Mouse (Mus musculus) embryonic facial prominence, embryonic 10.5 days (tissue): ENCODE data around the gene Rcn1. TPM values are rescaled to one million over a fixed set of nuclear protein-coding genes. Genes with fewer than 3 reads are reported as not detected.

Source experiments
- DNase-seq: peaks from one replicate; pipeline ENCODE4 v3.0.0-alpha.2; 2017; ENCODE audit warnings: low spot score
- H3K27ac ChIP-seq: fragments of 300-500 bp; sonication (generic); replicated peaks from 2 replicates; pipeline ENCODE4 v1.5.1; 2016; ENCODE audit warnings: mild to moderate bottlenecking
- H3K27me3 ChIP-seq: fragments of 300-500 bp; sonication (generic); replicated peaks from 2 replicates; pipeline ENCODE4 v1.6.1; 2016; ENCODE audit warnings: low read depth, mild to moderate bottlenecking; ENCODE audit not compliant: poor library complexity, severe bottlenecking
- H3K36me3 ChIP-seq: fragments of 300-500 bp; sonication (generic); replicated peaks from 2 replicates; pipeline ENCODE4 v1.6.1; 2016; ENCODE audit warnings: mild to moderate bottlenecking, moderate library complexity
- H3K4me1 ChIP-seq: fragments of 300-500 bp; sonication (generic); 2 replicates; pipeline ENCODE4 v1.6.1; 2016
- H3K4me3 ChIP-seq: fragments of 300-500 bp; sonication (generic); 2 replicates; pipeline ENCODE4 v1.5.1; 2016; ENCODE audit warnings: mild to moderate bottlenecking, moderate library complexity
- H3K9me3 ChIP-seq: fragments of 300-500 bp; sonication (generic); 2 replicates; pipeline ENCODE4 v1.6.1; 2016; ENCODE audit warnings: mild to moderate bottlenecking
- WGBS: fragments of 180-500 bp; shearing (Covaris S2); methylation state at CpG from one replicate; pipeline ENCODE4 v1.1.7; 2016; 5-methylcytosine and 5-hydroxymethylcytosine counted together
- polyA plus RNA-seq: library from polyadenylated mRNA; unstranded; fragments of >200 nt; fragmentation: Nextera tagmentation; extraction: Ambion mirVana; gene quantifications from 2 replicates; pipeline ENCODE4 v1.2.1, GENCODE M21; 2016

Rcn1 gene
- polyA plus RNA-seq, 1 experiment from 2014 or later = 116 TPM

- peaks cover 100% of the 10 kb centered on the region for H3K36me3 ChIP-seq
- H3K4me1 ChIP-seq = peaks cover 12% of the 10 kb centered on the region
- no peaks in the 10 kb centered on the region for H3K9me3 ChIP-seq
- H3K4me3 ChIP-seq = no peak overlapping the region
- H3K27me3 ChIP-seq = no peaks in the 10 kb centered on the region
- no peak for DNase-seq
- no peak overlapping the region for H3K27ac ChIP-seq
- 94% methylated on average over 4 of the region's 4 CpGs for WGBS
Measured at GRCm38 (mm10) chr2:105391414-105391784, 7.7 kb downstream of the Rcn1 start.

- Histone ChIP-seq H3K4me3 (no peak overlapping the region), H3K4me1 (peaks cover 7% of the 10 kb centered on the region; the same call in 1 of the 2 replicates), H3K36me3 (peaks cover 100% of the 10 kb centered on the region), H3K27ac (no peak overlapping the region), H3K9me3 (no peaks in the 10 kb centered on the region), H3K27me3 (no peaks in the 10 kb centered on the region)
- no peak for DNase-seq
- WGBS = 82% methylated on average over 6 of the region's 6 CpGs
Measured at GRCm38 (mm10) chr2:105390653-105391413, 8.3 kb downstream of the Rcn1 start.

DNA sequence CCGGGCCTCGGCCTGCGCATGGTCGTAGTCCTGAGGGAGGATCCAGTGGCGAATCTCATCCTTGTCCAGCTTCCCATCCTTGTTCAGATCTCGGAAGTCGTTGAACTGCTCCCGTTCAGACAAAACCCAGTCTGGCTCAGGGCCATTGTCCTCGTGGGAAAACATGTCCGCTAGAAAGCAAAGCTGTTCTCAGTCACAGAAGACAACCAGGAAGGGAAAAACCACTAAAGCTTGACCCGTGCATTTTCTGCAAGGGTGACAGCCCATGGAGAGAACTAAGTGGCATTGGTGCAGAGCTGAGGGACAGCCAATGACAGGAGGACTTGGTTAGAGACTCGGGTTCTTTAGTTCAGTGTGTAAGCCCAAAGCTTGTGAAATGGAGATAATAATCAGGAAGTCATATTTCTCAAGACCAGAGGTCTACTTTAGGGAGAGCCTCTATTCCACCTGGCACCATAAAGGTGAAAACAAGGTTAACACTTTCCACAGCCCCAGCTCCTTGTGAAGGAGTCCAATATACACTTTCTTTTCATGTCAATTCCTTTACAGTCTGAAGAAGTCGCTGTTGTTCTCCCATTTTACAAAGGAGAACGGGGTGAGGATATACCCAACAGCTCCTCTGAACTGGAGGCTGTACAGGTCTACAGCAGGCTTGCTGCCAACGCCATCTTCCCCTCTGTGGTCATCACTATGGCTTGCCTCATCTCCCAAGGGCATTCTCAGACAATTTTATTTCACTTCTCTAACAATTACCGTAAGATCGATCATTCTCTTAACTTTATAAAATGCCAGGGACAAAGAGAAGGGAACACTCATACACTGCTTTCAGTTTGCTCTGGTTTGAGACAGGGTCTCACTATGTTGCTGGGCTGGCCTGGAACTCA, 9.9 kb downstream of the Rcn1 start:
- 93% methylated on average over 17 of the region's 17 CpGs for WGBS

DNA sequence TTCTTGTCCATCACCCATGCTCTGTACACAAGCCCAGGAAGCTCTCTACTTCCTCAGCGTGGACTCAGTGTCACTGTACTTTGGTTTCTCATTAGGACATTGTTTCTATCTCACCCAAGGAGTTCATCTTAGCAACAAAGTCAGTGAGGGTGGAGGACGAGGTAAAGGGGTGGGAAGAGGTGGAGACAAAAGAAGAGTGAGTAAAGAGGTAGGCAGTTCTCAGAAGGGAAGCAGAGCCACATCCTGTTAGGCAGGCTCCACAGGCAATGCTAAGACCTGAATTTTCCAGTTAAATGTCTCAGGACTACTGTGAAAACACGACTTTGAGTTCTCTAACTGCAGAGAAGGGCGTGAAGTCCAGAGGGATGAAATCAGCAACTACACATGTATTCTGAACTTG, 12.7 kb downstream of the Rcn1 start:
- H3K27ac ChIP-seq = no peak overlapping the region
- peaks cover 70% of the 10 kb centered on the region for H3K36me3 ChIP-seq
- H3K9me3 ChIP-seq = no peaks in the 10 kb centered on the region
- no peak for DNase-seq
- 89% methylated on average over 4 of the region's 4 CpGs for WGBS
- no peak overlapping the region for H3K4me3 ChIP-seq
- H3K4me1 ChIP-seq = no peaks in the 10 kb centered on the region
- no peaks in the 10 kb centered on the region for H3K27me3 ChIP-seq

More for the DNA sequence above, 9.9 kb downstream of the Rcn1 start:
- no peak overlapping the region for H3K4me3 ChIP-seq
- H3K27me3 ChIP-seq = no peaks in the 10 kb centered on the region
- no peaks in the 10 kb centered on the region for H3K9me3 ChIP-seq
- no peak overlapping the region for H3K27ac ChIP-seq
- no peak for DNase-seq
- peaks cover 5% of the 10 kb centered on the region; the same call in 1 of the 2 replicates for H3K4me1 ChIP-seq
- peaks cover 99% of the 10 kb centered on the region for H3K36me3 ChIP-seq

DNA sequence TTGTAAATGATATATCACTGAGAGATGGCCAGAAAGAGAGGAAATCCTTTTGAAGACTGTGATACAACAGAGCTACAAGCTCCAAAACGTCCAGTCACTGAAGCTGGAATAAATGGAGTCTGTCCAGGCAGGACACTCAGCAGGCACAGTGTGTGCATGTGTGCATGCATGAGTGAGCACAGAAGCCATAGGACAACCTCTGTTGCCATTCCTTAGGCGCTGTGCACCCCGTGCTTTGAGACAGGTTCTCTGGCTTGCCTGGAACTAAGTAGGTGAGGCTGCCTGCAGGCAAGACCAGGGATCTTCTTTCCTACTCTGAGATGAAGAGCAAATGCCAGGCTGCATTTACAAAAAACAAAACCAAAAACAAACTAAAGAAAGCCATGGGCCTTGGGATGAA, 14.1 kb downstream of the Rcn1 start:
- no peak overlapping the region for H3K27ac ChIP-seq
- no peaks in the 10 kb centered on the region for H3K27me3 ChIP-seq
- H3K4me1 ChIP-seq = no peaks in the 10 kb centered on the region
- DNase-seq = no peak
- WGBS = 85% methylated on average over 3 of the region's 3 CpGs
- no peak overlapping the region for H3K4me3 ChIP-seq
- H3K9me3 ChIP-seq = no peaks in the 10 kb centered on the region
- H3K36me3 ChIP-seq = peaks cover 56% of the 10 kb centered on the region

- Histone ChIP-seq H3K4me3 (no peak overlapping the region), H3K27me3 (no peaks in the 10 kb centered on the region), H3K27ac (no peak overlapping the region), H3K4me1 (no peaks in the 10 kb centered on the region), H3K36me3 (peaks cover 37% of the 10 kb centered on the region), H3K9me3 (no peaks in the 10 kb centered on the region)
- DNase-seq = no peak
- WGBS = 90% methylated on average over 8 of the region's 8 CpGs
Measured at GRCm38 (mm10) chr2:105383063-105383462, 16.1 kb downstream of the Rcn1 start.

GRCm38 (mm10) chr2:105380757-105381319, 18.3 kb downstream of the Rcn1 start:
- DNase-seq = no peak
- Histone ChIP-seq H3K4me1 (peaks cover 3% of the 10 kb centered on the region; the same call in 1 of the 2 replicates), H3K36me3 (peaks cover 15% of the 10 kb centered on the region), H3K27me3 (no peaks in the 10 kb centered on the region), H3K27ac (no peak overlapping the region), H3K4me3 (no peak overlapping the region), H3K9me3 (no peaks in the 10 kb centered on the region)
- 86% methylated on average over 3 of the region's 3 CpGs for WGBS

DNA sequence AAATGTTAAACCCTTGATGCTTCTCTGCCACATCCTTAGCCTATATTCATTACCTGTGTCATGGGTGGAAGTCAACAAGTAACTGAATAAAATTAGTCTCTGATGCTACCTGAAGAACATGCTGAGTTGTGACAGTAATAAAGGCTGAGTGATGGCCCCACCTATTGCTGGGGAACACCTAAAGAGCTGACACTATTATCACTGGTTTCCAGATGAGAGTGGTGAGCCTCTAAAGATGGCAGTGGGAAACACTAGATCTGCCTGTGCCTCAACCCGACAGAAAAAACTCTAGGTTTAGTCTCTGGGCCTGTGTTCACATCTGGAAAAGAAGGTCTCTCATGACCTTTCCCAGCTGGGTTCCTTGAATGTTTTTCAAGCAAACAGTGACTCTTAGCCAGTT, 19.4 kb downstream of the Rcn1 start:
- peaks cover 3% of the 10 kb centered on the region for H3K36me3 ChIP-seq
- peaks cover 4% of the 10 kb centered on the region; the same call in 1 of the 2 replicates for H3K4me1 ChIP-seq
- WGBS = 85% methylated on average over 1 of the region's 1 CpGs
- no peaks in the 10 kb centered on the region for H3K9me3 ChIP-seq
- H3K27ac ChIP-seq = no peak overlapping the region
- H3K4me3 ChIP-seq = no peak overlapping the region
- no peak for DNase-seq
- H3K27me3 ChIP-seq = no peaks in the 10 kb centered on the region

- no peaks in the 10 kb centered on the region for H3K36me3 ChIP-seq
- no peak for DNase-seq
- H3K27ac ChIP-seq = no peak overlapping the region
- no peaks in the 10 kb centered on the region for H3K9me3 ChIP-seq
- no peak overlapping the region for H3K4me3 ChIP-seq
- H3K27me3 ChIP-seq = peaks cover 13% of the 10 kb centered on the region
- H3K4me1 ChIP-seq = peaks cover 7% of the 10 kb centered on the region
- WGBS = 80% methylated on average over 4 of the region's 4 CpGs
Measured at GRCm38 (mm10) chr2:105375705-105376104, 23.4 kb downstream of the Rcn1 start.

DNA sequence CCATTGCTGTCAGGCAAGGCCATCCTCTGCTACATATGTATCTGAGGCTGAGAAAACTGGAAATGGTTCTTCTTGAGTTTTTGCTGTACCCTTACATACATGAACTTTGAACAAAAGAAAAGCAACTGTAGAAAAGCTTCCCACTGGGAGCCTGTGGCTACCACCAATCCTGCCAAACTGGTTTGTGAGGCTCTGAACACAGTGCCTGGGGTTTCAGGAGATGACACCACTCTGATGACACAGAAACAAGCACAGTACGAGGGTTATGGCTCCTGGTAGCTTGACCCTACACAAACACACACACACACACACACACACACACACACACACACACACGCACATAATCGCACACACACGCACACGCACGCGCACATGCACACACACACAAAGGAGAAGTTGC, 23.9 kb downstream of the Rcn1 start:
- Histone ChIP-seq H3K4me3 (no peak overlapping the region), H3K36me3 (no peaks in the 10 kb centered on the region), H3K27ac (no peak overlapping the region), H3K4me1 (peaks cover 12% of the 10 kb centered on the region), H3K9me3 (no peaks in the 10 kb centered on the region), H3K27me3 (peaks cover 13% of the 10 kb centered on the region)
- DNase-seq = no peak
- WGBS = 89% methylated on average over 7 of the region's 7 CpGs

DNA sequence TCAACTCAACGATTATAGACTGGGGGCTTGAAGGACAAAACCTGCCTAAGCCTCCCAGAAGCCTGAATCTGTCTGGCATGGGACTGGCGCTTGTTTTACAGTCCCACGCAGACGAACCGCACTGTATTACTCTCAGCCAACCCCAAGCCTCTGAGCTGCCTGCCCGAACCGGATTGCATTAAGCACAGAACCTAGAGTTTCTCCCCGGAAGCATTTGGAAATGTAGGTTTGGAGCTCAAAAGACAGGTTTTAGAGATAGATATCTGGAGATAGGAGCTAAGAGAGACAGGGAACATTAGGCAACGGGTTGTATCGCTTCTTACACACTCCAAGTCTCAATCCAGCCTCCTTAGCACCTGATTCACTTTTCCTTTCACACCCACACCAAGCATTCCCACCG, 25.5 kb downstream of the Rcn1 start:
- peaks cover 13% of the 10 kb centered on the region for H3K4me1 ChIP-seq
- peaks cover 18% of the 10 kb centered on the region for H3K27me3 ChIP-seq
- H3K27ac ChIP-seq = no peak overlapping the region
- DNase-seq = no peak
- H3K9me3 ChIP-seq = no peaks in the 10 kb centered on the region
- 90% methylated on average over 11 of the region's 11 CpGs for WGBS
- H3K36me3 ChIP-seq = no peaks in the 10 kb centered on the region
- no peak overlapping the region for H3K4me3 ChIP-seq

- WGBS = 84% methylated on average over 5 of the region's 5 CpGs
- H3K36me3 ChIP-seq = no peaks in the 10 kb centered on the region
- no peak overlapping the region for H3K4me3 ChIP-seq
- peaks cover 18% of the 10 kb centered on the region for H3K27me3 ChIP-seq
- H3K4me1 ChIP-seq = peaks cover 13% of the 10 kb centered on the region
- H3K27ac ChIP-seq = no peak overlapping the region
- no peak for DNase-seq
- H3K9me3 ChIP-seq = no peaks in the 10 kb centered on the region
Measured at GRCm38 (mm10) chr2:105372727-105373126, 26.4 kb downstream of the Rcn1 start.
